Mouse (Mus musculus): ENCODE measurements around the gene Hoxb5. TPM values are rescaled to one million over a fixed set of nuclear protein-coding genes. Genes with fewer than 3 reads are reported as not detected.

Gene Hoxb5
- polyA plus RNA-seq, 1 experiment = 1.3 TPM

DNA sequence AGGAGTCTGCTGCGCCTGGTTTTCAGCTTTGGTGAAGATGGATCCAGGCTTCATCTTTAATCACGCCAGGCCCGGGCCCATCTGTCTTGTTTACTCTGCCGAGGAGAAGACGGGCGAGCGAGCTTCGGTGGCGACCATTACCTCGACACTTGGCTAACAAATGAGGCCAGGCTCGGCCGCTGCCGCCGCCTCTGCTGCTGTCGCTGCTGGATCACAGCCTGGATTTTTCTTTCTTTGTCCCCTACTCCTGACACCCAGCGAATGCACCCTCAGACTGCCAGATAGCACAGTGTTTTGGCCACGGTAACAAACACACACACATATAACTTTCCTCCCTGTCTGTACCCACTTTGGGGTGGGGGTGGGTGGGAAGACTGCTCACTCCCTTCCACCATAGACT lies 17.6 kb downstream of the Hoxb5 start:
- Histone ChIP-seq H3K4me3 (replicated peaks; ENCODE audit: control insufficient read depth, low read depth, low read length) (no peak overlapping the region), H3K27ac (ENCODE audit: control insufficient read depth, insufficient read depth, low read depth, low read length, poor library complexity) (no peak overlapping the region), H3K4me1 (ENCODE audit: control insufficient read depth, insufficient read depth, low read length) (peaks cover 1% of the 10 kb centered on the region; the same call in 1 of the 2 replicates)
- TF ChIP-seq POLR2A (IDR thresholded peaks at IDR 0.05; ENCODE audit: borderline replicate concordance, control insufficient read depth, low read depth, low read length) = no peak
- TF ChIP-seq CTCF (IDR thresholded peaks at IDR 0.05; ENCODE audit: control insufficient read depth, insufficient read depth, low read length) = no peak
- 87% methylated on average over 17 of the region's 17 CpGs for WGBS

DNA sequence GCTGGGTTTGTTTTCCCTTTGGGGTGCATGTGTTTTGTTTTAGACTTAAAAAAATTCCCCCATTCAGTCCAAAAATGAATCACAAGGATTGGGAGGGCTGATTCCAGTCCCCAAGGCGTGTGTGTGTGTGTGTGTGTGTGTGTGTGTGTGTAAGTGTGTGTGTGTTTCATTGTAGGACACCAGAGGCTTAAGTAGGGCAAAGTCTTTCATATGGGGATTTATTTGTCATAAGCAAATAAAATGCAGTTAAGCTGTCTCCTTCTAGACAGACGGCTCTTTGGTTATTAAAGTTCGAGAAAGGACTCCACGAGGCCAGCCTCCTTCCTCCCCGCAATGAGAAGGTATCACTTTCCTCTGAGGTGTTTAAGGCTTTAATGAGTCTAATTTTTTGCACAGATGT lies 18.7 kb downstream of the Hoxb5 start:
- no peak overlapping the region for H3K4me3 ChIP-seq (replicated peaks; ENCODE audit: control insufficient read depth, low read depth, low read length)
- no peak overlapping the region for H3K27ac ChIP-seq (ENCODE audit: control insufficient read depth, insufficient read depth, low read depth, low read length, poor library complexity)
- TF ChIP-seq POLR2A (IDR thresholded peaks at IDR 0.05; ENCODE audit: borderline replicate concordance, control insufficient read depth, low read depth, low read length) = no peak
- no peak for TF ChIP-seq CTCF (IDR thresholded peaks at IDR 0.05; ENCODE audit: control insufficient read depth, insufficient read depth, low read length)
- WGBS = 77% methylated on average over 5 of the region's 5 CpGs
- peaks cover 1% of the 10 kb centered on the region; the same call in 1 of the 2 replicates for H3K4me1 ChIP-seq (ENCODE audit: control insufficient read depth, insufficient read depth, low read length)

DNA sequence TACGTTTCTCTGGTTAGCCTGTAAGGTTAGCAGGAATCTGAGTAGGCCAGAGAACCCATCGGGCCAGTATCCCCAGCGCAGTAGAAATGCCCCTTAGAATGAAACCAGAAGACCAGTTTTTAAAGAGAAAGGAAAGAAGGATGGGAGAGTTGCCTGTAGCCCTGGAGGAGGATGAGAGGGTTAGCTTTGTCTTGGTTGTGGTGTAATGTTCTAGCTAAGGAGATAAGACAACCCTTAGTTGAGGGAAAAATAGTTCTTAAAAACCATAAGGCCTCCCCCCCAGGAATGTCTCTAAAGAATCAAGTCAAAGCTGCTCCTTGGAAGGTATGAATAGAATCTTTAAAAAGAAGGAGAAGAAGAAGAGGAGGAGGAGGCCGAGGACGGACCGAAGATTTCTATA lies 19.6 kb downstream of the Hoxb5 start:
- H3K27ac ChIP-seq (ENCODE audit: control insufficient read depth, insufficient read depth, low read depth, low read length, poor library complexity) = no peak overlapping the region
- WGBS = 82% methylated on average over 6 of the region's 6 CpGs
- H3K4me3 ChIP-seq (replicated peaks; ENCODE audit: control insufficient read depth, low read depth, low read length) = no peak overlapping the region
- H3K4me1 ChIP-seq (ENCODE audit: control insufficient read depth, insufficient read depth, low read length) = peaks cover 1% of the 10 kb centered on the region; the same call in 1 of the 2 replicates
- TF ChIP-seq CTCF (IDR thresholded peaks at IDR 0.05; ENCODE audit: control insufficient read depth, insufficient read depth, low read length) (no peak), POLR2A (IDR thresholded peaks at IDR 0.05; ENCODE audit: borderline replicate concordance, control insufficient read depth, low read depth, low read length) (no peak)

DNA sequence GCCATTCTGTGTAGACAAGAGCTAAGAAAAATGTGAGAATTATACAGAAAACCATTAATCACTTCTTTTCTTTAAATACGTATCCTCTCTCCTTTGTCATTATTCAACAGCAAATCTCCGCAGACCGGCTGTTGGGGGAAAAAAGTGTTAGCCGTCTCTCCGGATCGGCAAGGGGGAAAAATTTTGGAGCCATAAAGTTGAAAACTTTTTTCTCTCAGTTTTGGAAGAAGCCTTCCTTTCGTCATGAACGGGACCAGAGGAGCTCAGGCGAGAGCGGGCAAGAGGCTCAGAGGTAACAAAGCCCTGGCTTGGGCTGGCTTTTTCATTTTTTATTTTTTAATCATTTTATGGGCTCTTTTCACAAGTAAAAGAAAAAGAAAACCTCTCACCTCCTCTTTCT lies 20.0 kb downstream of the Hoxb5 start, which contains the start of gene Hoxb3:
Hoxb3 (plus strand) TSS at position 173 of the 400 bp plus-strand sequence.
- TF ChIP-seq POLR2A (IDR thresholded peaks at IDR 0.05; ENCODE audit: borderline replicate concordance, control insufficient read depth, low read depth, low read length) (no peak), CTCF (IDR thresholded peaks at IDR 0.05; ENCODE audit: control insufficient read depth, insufficient read depth, low read length) (no peak)
- no peaks in the 10 kb centered on the region for H3K4me1 ChIP-seq (ENCODE audit: control insufficient read depth, insufficient read depth, low read length)
- 88% methylated on average over 10 of the region's 10 CpGs for WGBS
- no peak within 1 kb of the TSS for H3K27ac ChIP-seq (ENCODE audit: control insufficient read depth, insufficient read depth, low read depth, low read length, poor library complexity)
- no peak within 1 kb of the TSS for H3K4me3 ChIP-seq (replicated peaks; ENCODE audit: control insufficient read depth, low read depth, low read length)

DNA sequence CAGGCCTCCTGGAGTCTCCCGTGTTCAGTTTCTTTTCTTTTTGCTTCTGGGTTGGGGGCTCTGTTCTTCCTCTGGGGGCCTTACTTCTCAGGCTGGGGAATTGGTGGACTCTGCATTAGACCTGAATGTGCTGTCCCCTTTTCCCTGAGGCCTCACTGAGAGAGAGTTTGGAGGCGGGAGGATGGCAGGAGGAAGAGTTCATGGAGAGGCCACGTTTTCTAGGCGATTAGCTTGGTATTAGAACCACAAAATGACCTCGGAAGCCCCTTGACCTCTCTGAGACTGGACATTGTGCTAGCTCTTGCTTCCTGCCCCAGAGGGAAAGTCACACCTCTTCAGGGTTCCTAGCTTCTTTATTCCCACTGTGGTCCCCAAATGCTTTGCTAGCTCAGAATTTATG lies 21.0 kb downstream of the Hoxb5 start:
- Histone ChIP-seq H3K27ac (ENCODE audit: control insufficient read depth, insufficient read depth, low read depth, low read length, poor library complexity) (no peak overlapping the region), H3K4me3 (replicated peaks; ENCODE audit: control insufficient read depth, low read depth, low read length) (no peak overlapping the region), H3K4me1 (ENCODE audit: control insufficient read depth, insufficient read depth, low read length) (no peaks in the 10 kb centered on the region)
- TF ChIP-seq CTCF (IDR thresholded peaks at IDR 0.05; ENCODE audit: control insufficient read depth, insufficient read depth, low read length) (no peak), POLR2A (IDR thresholded peaks at IDR 0.05; ENCODE audit: borderline replicate concordance, control insufficient read depth, low read depth, low read length) (no peak)
- WGBS = 82% methylated on average over 5 of the region's 5 CpGs

DNA sequence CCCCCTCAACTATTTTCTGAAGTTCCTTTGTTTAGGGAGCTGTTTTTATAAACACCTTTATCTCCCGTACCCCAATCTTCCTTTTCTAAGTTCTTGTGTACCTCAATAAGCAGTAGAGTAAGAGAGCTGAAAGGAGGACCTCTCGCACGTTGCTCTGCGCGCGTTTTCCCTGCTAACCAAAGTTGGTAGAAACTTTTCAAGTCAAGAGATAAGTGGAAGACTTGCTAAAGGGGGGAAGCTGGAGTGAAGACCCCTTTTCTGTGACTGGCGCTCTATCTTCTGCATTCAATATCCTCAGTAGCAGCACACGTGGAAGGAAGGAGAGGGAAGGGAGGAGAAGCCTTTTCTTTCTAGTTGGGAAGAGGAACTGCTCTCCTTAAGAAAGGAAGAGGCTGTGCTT lies 21.8 kb downstream of the Hoxb5 start:
- TF ChIP-seq CTCF (IDR thresholded peaks at IDR 0.05; ENCODE audit: control insufficient read depth, insufficient read depth, low read length) = no peak
- TF ChIP-seq POLR2A (IDR thresholded peaks at IDR 0.05; ENCODE audit: borderline replicate concordance, control insufficient read depth, low read depth, low read length) = no peak
- H3K4me1 ChIP-seq (ENCODE audit: control insufficient read depth, insufficient read depth, low read length) = no peaks in the 10 kb centered on the region
- WGBS = 86% methylated on average over 8 of the region's 8 CpGs

DNA sequence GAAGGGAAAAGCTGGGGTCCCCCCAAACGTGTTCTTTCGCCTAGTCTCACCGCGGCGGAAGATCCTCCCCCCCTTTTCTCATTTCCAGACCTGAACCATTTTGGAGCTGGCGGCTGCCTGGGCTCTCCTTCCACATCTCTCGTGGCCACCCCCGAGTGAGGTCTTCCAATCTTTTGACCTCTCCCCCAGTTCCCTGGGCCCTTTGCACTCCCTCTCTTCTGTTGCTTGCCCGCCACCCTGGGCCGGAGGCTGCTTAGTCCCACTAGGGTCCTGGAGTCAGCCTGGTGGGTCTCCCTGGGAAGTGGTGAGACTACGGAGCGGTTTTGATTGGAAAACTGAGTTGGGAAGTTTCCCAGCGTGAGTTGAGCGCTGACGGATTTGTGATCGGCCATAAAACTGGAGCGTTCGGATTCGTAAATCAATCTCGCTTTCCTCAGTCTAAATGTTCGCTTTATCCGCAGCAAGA lies 22.6 kb downstream of the Hoxb5 start:
- Histone ChIP-seq H3K27ac (ENCODE audit: control insufficient read depth, insufficient read depth, low read depth, low read length, poor library complexity) (no peak overlapping the region), H3K4me1 (ENCODE audit: control insufficient read depth, insufficient read depth, low read length) (no peaks in the 10 kb centered on the region), H3K4me3 (replicated peaks; ENCODE audit: control insufficient read depth, low read depth, low read length) (no peak overlapping the region)
- TF ChIP-seq CTCF (IDR thresholded peaks at IDR 0.05; ENCODE audit: control insufficient read depth, insufficient read depth, low read length) (no peak), POLR2A (IDR thresholded peaks at IDR 0.05; ENCODE audit: borderline replicate concordance, control insufficient read depth, low read depth, low read length) (no peak)
- 86% methylated on average over 22 of the region's 22 CpGs for WGBS

More for the DNA sequence above, 21.8 kb downstream of the Hoxb5 start:
- Histone ChIP-seq H3K4me3 (replicated peaks; ENCODE audit: control insufficient read depth, low read depth, low read length) (no peak overlapping the region), H3K27ac (ENCODE audit: control insufficient read depth, insufficient read depth, low read depth, low read length, poor library complexity) (no peak overlapping the region)

DNA sequence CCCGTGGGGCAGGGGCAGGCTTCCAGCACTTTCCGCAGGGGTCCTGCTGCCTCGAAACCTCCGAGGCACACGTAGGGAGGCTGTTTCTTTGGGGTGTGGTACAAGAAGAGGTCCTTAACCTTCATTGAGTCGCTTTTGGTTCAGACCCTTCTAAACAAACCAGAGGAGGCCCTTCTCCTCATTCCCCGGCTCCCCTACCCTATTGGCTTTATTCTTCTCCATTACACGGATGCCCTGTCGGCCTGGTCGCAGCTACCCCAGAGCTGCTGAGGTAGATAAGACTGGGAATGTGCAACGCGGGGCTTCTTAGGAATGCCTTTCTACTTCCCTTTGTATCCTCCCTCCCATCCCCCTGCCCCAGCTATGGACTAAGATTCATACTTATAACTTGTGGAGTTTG lies 23.6 kb downstream of the Hoxb5 start:
- no peaks in the 10 kb centered on the region for H3K4me1 ChIP-seq (ENCODE audit: control insufficient read depth, insufficient read depth, low read length)
- 90% methylated on average over 12 of the region's 12 CpGs for WGBS
- no peak overlapping the region for H3K27ac ChIP-seq (ENCODE audit: control insufficient read depth, insufficient read depth, low read depth, low read length, poor library complexity)
- H3K4me3 ChIP-seq (replicated peaks; ENCODE audit: control insufficient read depth, low read depth, low read length) = no peak overlapping the region
- TF ChIP-seq POLR2A (IDR thresholded peaks at IDR 0.05; ENCODE audit: borderline replicate concordance, control insufficient read depth, low read depth, low read length) (no peak), CTCF (IDR thresholded peaks at IDR 0.05; ENCODE audit: control insufficient read depth, insufficient read depth, low read length) (no peak)

DNA sequence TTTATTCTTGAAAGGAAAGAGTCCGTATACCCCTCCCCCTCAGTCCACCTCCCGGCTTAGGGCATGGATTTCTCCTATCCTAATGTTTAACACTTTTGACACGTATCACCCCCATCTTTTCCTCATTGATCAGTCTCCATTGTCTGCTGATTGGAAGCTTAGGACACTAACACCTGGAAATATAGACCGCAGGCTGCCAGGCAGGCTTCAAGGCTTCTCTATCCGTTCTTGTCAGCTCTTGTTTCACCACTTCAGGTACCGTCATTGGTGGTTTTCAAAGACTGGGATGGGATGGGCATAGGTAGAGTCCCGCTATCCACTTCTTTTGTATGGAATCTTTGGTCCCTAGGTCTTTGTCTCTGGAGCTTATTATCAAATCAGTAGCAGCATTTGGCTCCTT lies 24.0 kb downstream of the Hoxb5 start:
- WGBS = 79% methylated on average over 7 of the region's 7 CpGs
- TF ChIP-seq POLR2A (IDR thresholded peaks at IDR 0.05; ENCODE audit: borderline replicate concordance, control insufficient read depth, low read depth, low read length) = no peak
- no peak for TF ChIP-seq CTCF (IDR thresholded peaks at IDR 0.05; ENCODE audit: control insufficient read depth, insufficient read depth, low read length)
- Histone ChIP-seq H3K4me1 (ENCODE audit: control insufficient read depth, insufficient read depth, low read length) (no peaks in the 10 kb centered on the region), H3K27ac (ENCODE audit: control insufficient read depth, insufficient read depth, low read depth, low read length, poor library complexity) (no peak overlapping the region), H3K4me3 (replicated peaks; ENCODE audit: control insufficient read depth, low read depth, low read length) (no peak overlapping the region)

Data from bone marrow, adult 2 months (tissue).